Mouse (Mus musculus) heart, adult 2 months (tissue): ENCODE measurements around the gene Plekhm3.

Source experiments
- CTCF ChIP-seq: fragments of 200-600 bp; IDR thresholded peaks from 2 replicates; pipeline ENCODE4 v1.8.1; 2022; ENCODE audit warnings: antibody characterized with exemption, mild to moderate bottlenecking, moderate library complexity
- EP300 ChIP-seq: fragments of 200-500 bp; IDR thresholded peaks from 2 replicates; pipeline ENCODE4 v1.6.1; 2011; ENCODE audit warnings: low read depth, low read length, control low read depth; ENCODE audit not compliant: insufficient read depth
- POLR2A ChIP-seq: fragments of 200-500 bp; IDR thresholded peaks from 2 replicates; pipeline ENCODE4 v1.6.1; 2011; ENCODE audit warnings: mild to moderate bottlenecking, low read depth, low read length, control low read depth; ENCODE audit not compliant: insufficient read depth

DNA sequence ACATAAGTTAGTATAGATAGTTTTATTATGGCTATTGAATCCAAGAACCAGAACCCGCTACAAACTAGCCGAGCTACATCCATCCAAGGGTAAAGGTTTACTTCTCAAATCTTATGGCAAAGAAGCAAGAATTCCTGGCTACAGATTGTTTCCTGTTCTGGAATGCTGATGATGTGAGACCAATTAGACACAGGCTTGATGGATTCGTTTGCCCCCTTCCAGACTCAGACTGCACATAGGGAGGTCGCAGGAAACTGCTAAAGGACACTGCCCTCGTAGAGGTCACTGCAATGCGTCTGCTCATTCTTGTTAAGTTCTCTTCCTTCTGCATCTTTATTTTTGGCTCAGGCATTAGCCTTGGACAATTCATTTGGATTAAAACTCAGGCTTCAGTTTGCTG, 154.0 kb downstream of the Plekhm3 start:
- no peak for TF ChIP-seq CTCF
- no peak for TF ChIP-seq POLR2A
- TF ChIP-seq EP300, result no peak
